Mouse (Mus musculus): ENCODE measurements around the gene Cnga4.

GRCm38 (mm10) chr7:105404268-105404667 is at the start of gene Cnga4:
- no peak for TF ChIP-seq CTCF (IDR thresholded peaks at IDR 0.05; ENCODE audit: low read depth, low read length)
- TF ChIP-seq GATA1 (IDR thresholded peaks at IDR 0.05; ENCODE audit: borderline replicate concordance, low read length): no peak

Measured in G1E (cell line).